Mouse (Mus musculus) thymus, postnatal 10 days (tissue): Measurements from ENCODE around the gene Gm49384.

Experiments used
- DNase-seq, 2 experiments: peaks; one replicate each; pipeline ENCODE4 v3.0.0; 2021; ENCODE audit warnings: low spot score in 2 of 2

Gm49384 gene

GRCm38 (mm10) chr12:69204052-69204833, at the start of gene Gm49384:
TSS of gene Gm49384 (minus strand) at chr12:69204267.
- DNase-seq: no peak

- no peak for DNase-seq
These were observed 49.7 kb upstream of the Gm49384 start for GRCm38 (mm10) chr12:69253806-69254205.

- DNase-seq: no peak
These were observed 46.7 kb upstream of the Gm49384 start for GRCm38 (mm10) chr12:69250756-69251155.

GRCm38 (mm10) chr12:69249766-69250165, 45.7 kb upstream of the Gm49384 start:
- DNase-seq: no peak

- peak; percentile 10 to 36 for DNase-seq
These were observed 37.8 kb upstream of the Gm49384 start for GRCm38 (mm10) chr12:69241771-69242431.

GRCm38 (mm10) chr12:69241405-69241770, 37.3 kb upstream of the Gm49384 start:
- DNase-seq: no peak

- DNase-seq: no peak
These were observed 36.8 kb upstream of the Gm49384 start, which contains the start of gene Klhdc1 for GRCm38 (mm10) chr12:69240876-69241275. TSS of gene Klhdc1 (plus strand) at chr12:69241176.

- no peak for DNase-seq
These were observed 34.2 kb upstream of the Gm49384 start for GRCm38 (mm10) chr12:69238284-69238683.

- no peak for DNase-seq
These were observed 31.7 kb upstream of the Gm49384 start for GRCm38 (mm10) chr12:69235782-69236181.

GRCm38 (mm10) chr12:69229251-69229650, 25.2 kb upstream of the Gm49384 start:
- peak in 1 of 2 experiments; percentile 18 for DNase-seq

GRCm38 (mm10) chr12:69227776-69228466, 23.9 kb upstream of the Gm49384 start, which contains the start of gene Pole2:
TSS of gene Pole2 (minus strand) at chr12:69228195.
- peak; percentile 62 to 82 for DNase-seq

GRCm38 (mm10) chr12:69220613-69221277, 16.7 kb upstream of the Gm49384 start:
- no peak for DNase-seq

- DNase-seq: no peak
These were observed 12.5 kb upstream of the Gm49384 start for GRCm38 (mm10) chr12:69216587-69216986.

GRCm38 (mm10) chr12:69215000-69215785, 11.1 kb upstream of the Gm49384 start:
- DNase-seq: no peak

GRCm38 (mm10) chr12:69214393-69214792, 10.3 kb upstream of the Gm49384 start:
- no peak for DNase-seq

- DNase-seq: no peak
These were observed 9.2 kb upstream of the Gm49384 start for GRCm38 (mm10) chr12:69213186-69213777.

- no peak for DNase-seq
These were observed 7.0 kb upstream of the Gm49384 start for GRCm38 (mm10) chr12:69211057-69211456.

- DNase-seq: no peak
These were observed 6.3 kb upstream of the Gm49384 start for GRCm38 (mm10) chr12:69210056-69210979.

- no peak for DNase-seq
These were observed 4.5 kb upstream of the Gm49384 start for GRCm38 (mm10) chr12:69208520-69208919.

GRCm38 (mm10) chr12:69207926-69208325, 3.9 kb upstream of the Gm49384 start:
- no peak for DNase-seq
